Mouse (Mus musculus): Measurements from ENCODE around the gene Kif3b. TPM values are rescaled to one million over a fixed set of nuclear protein-coding genes. Genes with fewer than 3 reads are reported as not detected.

Gene Kif3b
- polyA plus RNA-seq, 1 experiment from 2014 or later, result 3.2 TPM

GRCm38 (mm10) chr2:153370871-153371270 is 79.7 kb downstream of the Kif3b start:
- ATAC-seq (replicated peaks; ENCODE audit: low FRiP score) (no peak), DNase-seq (ENCODE audit: low spot score) (no peak)
- H3K9ac ChIP-seq (ENCODE audit: low read depth, low read length), result no peak overlapping the region
- H3K27me3 ChIP-seq (replicated peaks; ENCODE audit: control insufficient read depth, insufficient read depth, low read length), result no peaks in the 10 kb centered on the region
- no peak overlapping the region for H3K4me3 ChIP-seq (ENCODE audit: low read depth, low read length)
- no peak overlapping the region for H3K4me2 ChIP-seq
- peaks cover 24% of the 10 kb centered on the region for H3K36me3 ChIP-seq (ENCODE audit: control insufficient read depth, insufficient read depth, low read length)
- no peaks in the 10 kb centered on the region for H3K9me3 ChIP-seq (ENCODE audit: control insufficient read depth, low read length)
- no peak overlapping the region for H3K27ac ChIP-seq (ENCODE audit: low read depth, low read length)
- no peaks in the 10 kb centered on the region for H3K4me1 ChIP-seq (replicated peaks; ENCODE audit: control insufficient read depth, insufficient read depth, low read length)

DNA sequence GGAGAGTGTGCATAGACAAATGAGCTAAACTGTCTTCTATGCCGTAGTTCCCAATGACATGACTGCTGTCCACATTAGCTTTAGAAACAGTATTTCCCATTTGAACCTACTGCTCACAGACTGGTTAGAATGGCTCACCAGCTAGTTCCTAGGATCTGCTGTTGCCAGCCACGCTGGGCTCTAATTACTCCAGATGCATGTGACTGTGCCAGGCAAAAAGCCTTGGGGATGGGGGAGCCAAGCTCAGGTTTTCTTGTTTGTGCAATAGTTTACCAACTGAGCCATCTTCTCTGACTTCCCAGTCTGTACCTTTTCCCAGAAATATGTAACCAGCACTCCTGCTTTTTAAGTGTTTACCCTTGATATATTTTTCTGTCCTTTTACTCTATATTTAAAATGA is 84.2 kb downstream of the Kif3b start:
- WGBS, result 95% methylated on average over 2 of the region's 2 CpGs
- H3K27ac ChIP-seq (ENCODE audit: low read depth, low read length), result no peak overlapping the region
- H3K9ac ChIP-seq (ENCODE audit: low read depth, low read length), result no peak overlapping the region

DNA sequence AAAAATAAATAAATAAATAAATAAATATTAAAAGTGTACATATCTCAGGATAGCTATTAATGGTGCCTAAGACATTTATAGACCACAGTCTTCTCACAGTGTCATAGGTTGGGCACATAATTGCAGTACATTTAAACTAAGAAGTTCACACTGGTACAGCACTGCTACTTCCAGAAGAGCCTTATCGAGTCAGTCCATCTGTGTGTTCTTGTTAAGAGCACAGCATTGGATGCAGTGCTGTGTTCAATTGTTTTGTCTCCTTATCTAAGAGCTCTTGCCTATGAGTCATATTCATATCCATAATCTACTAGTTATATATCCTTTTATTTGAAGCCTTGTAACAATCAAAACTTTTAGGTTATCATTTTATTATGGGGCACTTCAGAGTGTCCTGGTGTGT is 89.3 kb downstream of the Kif3b start:
- H3K4me2 ChIP-seq, result no peak overlapping the region
- peaks cover 11% of the 10 kb centered on the region for H3K36me3 ChIP-seq (ENCODE audit: control insufficient read depth, insufficient read depth, low read length)
- H3K4me1 ChIP-seq (replicated peaks; ENCODE audit: control insufficient read depth, insufficient read depth, low read length), result no peaks in the 10 kb centered on the region; the same call in 1 of the 2 replicates
- no peak overlapping the region for H3K4me3 ChIP-seq (ENCODE audit: low read depth, low read length)
- whole genome bisulfite sequencing, result 75% methylated on average over 1 of the region's 1 CpGs
- no peak overlapping the region for H3K27ac ChIP-seq (ENCODE audit: low read depth, low read length)
- H3K27me3 ChIP-seq (replicated peaks; ENCODE audit: control insufficient read depth, insufficient read depth, low read length), result no peaks in the 10 kb centered on the region
- no peak overlapping the region for H3K9ac ChIP-seq (ENCODE audit: low read depth, low read length)
- ATAC-seq (replicated peaks; ENCODE audit: low FRiP score), result 0 out of 2 replicates have a peak, but pooled peaks have one; percentile 51
- no peak for DNase-seq (ENCODE audit: low spot score)
- H3K9me3 ChIP-seq (ENCODE audit: control insufficient read depth, low read length), result no peaks in the 10 kb centered on the region

More for the DNA sequence above, 84.2 kb downstream of the Kif3b start:
- no peaks in the 10 kb centered on the region for H3K9me3 ChIP-seq (ENCODE audit: control insufficient read depth, low read length)
- H3K36me3 ChIP-seq (ENCODE audit: control insufficient read depth, insufficient read depth, low read length), result no peaks in the 10 kb centered on the region; the same call in 1 of the 2 replicates
- no peaks in the 10 kb centered on the region; the same call in 1 of the 2 replicates for H3K4me1 ChIP-seq (replicated peaks; ENCODE audit: control insufficient read depth, insufficient read depth, low read length)
- ATAC-seq (replicated peaks; ENCODE audit: low FRiP score) (no peak), DNase-seq (ENCODE audit: low spot score) (no peak)
- H3K4me2 ChIP-seq, result no peak overlapping the region
- H3K4me3 ChIP-seq (ENCODE audit: low read depth, low read length), result no peak overlapping the region
- H3K27me3 ChIP-seq (replicated peaks; ENCODE audit: control insufficient read depth, insufficient read depth, low read length), result no peaks in the 10 kb centered on the region

Other genes with a start within 250 kb of the Kif3b start
- gene Ccm2l, start 225.5 kb upstream of the Kif3b start, polyA plus RNA-seq (2014; fragmentation: Nextera tagmentation; extraction: Ambion mirVana), result 1.5 and 2.0 TPM in 2 replicates
- 5.1 and 5.2 TPM in 2 replicates for gene Hck, start 182.9 kb upstream of the Kif3b start, polyA plus RNA-seq (2014; fragmentation: Nextera tagmentation; extraction: Ambion mirVana)
- gene Tm9sf4, start 130.1 kb upstream of the Kif3b start, polyA plus RNA-seq (2014; fragmentation: Nextera tagmentation; extraction: Ambion mirVana), result 65.4 and 71.4 TPM in 2 replicates
- gene Tspyl3, start 66.0 kb upstream of the Kif3b start, polyA plus RNA-seq (2014; fragmentation: Nextera tagmentation; extraction: Ambion mirVana), result 6.5 and 6.8 TPM in 2 replicates
- gene Plagl2, start 50.0 kb upstream of the Kif3b start, polyA plus RNA-seq (2014; fragmentation: Nextera tagmentation; extraction: Ambion mirVana), result 45.2 and 45.9 TPM in 2 replicates
- 6.3 and 8.0 TPM in 2 replicates for gene Pofut1, start 49.9 kb upstream of the Kif3b start, polyA plus RNA-seq (2014; fragmentation: Nextera tagmentation; extraction: Ambion mirVana)
- gene Asxl1, start 54.4 kb downstream of the Kif3b start, polyA plus RNA-seq (2014; fragmentation: Nextera tagmentation; extraction: Ambion mirVana), result 13.6 and 15.1 TPM in 2 replicates
- not detected in 2 replicates for gene 4930404H24Rik, start 201.4 kb downstream of the Kif3b start, polyA plus RNA-seq (2014; fragmentation: Nextera tagmentation; extraction: Ambion mirVana)
- gene Nol4l, start 238.6 kb downstream of the Kif3b start, polyA plus RNA-seq (2014; fragmentation: Nextera tagmentation; extraction: Ambion mirVana), result 14.1 and 15.8 TPM in 2 replicates